Mouse (Mus musculus): ENCODE measurements at regions not wholly inside any gene's neighbourhood (a gene's known extent, or its start where the extent isn't known, plus 50 kb on each side); places are given as distances from the start of the nearest gene placed in this dataset.

GRCm38 (mm10) chr9:27692751-27693150, 97.8 kb upstream of the Opcml start:
- DNase-seq (ENCODE audit: low spot score in 2 of 2) = no peak

GRCm38 (mm10) chr9:27694805-27695593, 95.6 kb upstream of the Opcml start:
- no peak for DNase-seq (ENCODE audit: low spot score in 2 of 2)

GRCm38 (mm10) chr9:27701559-27701958, 89.0 kb upstream of the Opcml start:
- no peak for DNase-seq (ENCODE audit: low spot score in 2 of 2)

- DNase-seq (ENCODE audit: low spot score in 2 of 2) = peak in 1 of 2 experiments; percentile 30
Observed at GRCm38 (mm10) chr9:27702140-27702539, 88.4 kb upstream of the Opcml start.

GRCm38 (mm10) chr9:27704001-27704400, 86.6 kb upstream of the Opcml start:
- DNase-seq (ENCODE audit: low spot score in 2 of 2) = no peak

- no peak for DNase-seq (ENCODE audit: low spot score in 2 of 2)
Observed at GRCm38 (mm10) chr9:27723840-27724408, 66.7 kb upstream of the Opcml start.

- DNase-seq (ENCODE audit: low spot score in 2 of 2) = no peak
Observed at GRCm38 (mm10) chr9:27724576-27724975, 66.0 kb upstream of the Opcml start.

- DNase-seq (ENCODE audit: low spot score in 2 of 2) = peak; percentile 71 to 79
Observed at GRCm38 (mm10) chr9:27728652-27729557, 61.7 kb upstream of the Opcml start.

GRCm38 (mm10) chr9:27729558-27729889, 61.1 kb upstream of the Opcml start:
- DNase-seq (ENCODE audit: low spot score in 2 of 2) = no peak

- peak; percentile 38 to 47 for DNase-seq (ENCODE audit: low spot score in 2 of 2)
Observed at GRCm38 (mm10) chr9:27739287-27739686, 51.3 kb upstream of the Opcml start.
